Mouse (Mus musculus) kidney, adult 2 months (tissue): ENCODE measurements around the gene B3gnt2.

Experiments used
- CTCF ChIP-seq: fragments of 200-500 bp; conservative IDR thresholded peaks from 2 replicates; pipeline ENCODE4 v1.5.1; 2011; ENCODE audit warnings: low read depth, mild to moderate bottlenecking, control low read depth, low read length, moderate library complexity, mixed read lengths; ENCODE audit not compliant: insufficient read depth, insufficient read length
- POLR2A ChIP-seq: fragments of 200-500 bp; IDR thresholded peaks from one replicate; pipeline ENCODE4 v1.6.1; 2011; ENCODE audit warnings: low read depth, low read length, control low read depth

DNA sequence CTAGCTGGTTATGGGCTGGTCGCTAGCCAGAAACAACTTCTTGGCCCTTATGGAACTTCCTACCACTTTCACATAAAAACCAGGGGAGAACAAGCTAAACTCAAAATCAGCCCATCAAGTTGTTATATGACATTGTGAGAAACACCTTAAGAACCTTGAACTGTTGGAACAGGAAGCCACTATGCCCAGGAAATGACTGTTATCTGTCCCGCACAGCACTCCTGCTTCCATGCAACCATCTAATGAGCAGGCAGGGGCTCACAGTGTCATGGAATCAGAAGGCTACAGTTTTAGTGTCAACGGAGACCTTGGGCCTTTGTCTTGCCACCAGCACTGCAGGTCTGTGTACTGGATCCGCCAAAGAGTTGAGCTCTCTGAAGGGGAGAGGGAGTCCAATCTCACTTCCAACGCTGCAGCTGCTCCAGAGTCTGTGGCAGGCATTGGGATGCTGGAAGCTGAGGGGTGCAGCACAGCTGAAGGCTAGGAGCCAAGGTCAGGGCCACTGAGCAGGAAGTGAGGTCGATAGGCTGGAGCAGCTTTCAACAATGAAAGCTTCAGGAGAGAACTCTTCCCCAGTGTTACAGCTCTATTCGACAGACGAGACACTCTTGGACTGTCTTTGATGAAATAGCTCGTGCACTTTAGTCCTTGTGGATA, 36.6 kb downstream of the B3gnt2 start:
- TF ChIP-seq CTCF (no peak), POLR2A (no peak)
